Mouse (Mus musculus) right cerebral cortex, postnatal 14 days (tissue): ENCODE data around the gene Mrps36.
"Not testable (repeated sequence)": the region's sequence is repeated elsewhere in the genome, so short reads cannot be mapped to it uniquely, and the experiment has no call there.

Experiments
- DNase-seq: peaks from one replicate; pipeline ENCODE4 v3.0.0; 2022

Mrps36 gene

GRCm38 (mm10) chr13:100731462-100732046 is 12.9 kb downstream of the Mrps36 start:
- DNase-seq, result not testable (repeated sequence)

- peak; percentile 91 for DNase-seq
These were observed 13.6 kb downstream of the Mrps36 start, which contains the start of gene Cdk7 for GRCm38 (mm10) chr13:100730861-100731176. Cdk7 (minus strand) TSS chr13:100730939.

- DNase-seq, result no peak
These were observed 14.2 kb downstream of the Mrps36 start for GRCm38 (mm10) chr13:100730153-100730860.

GRCm38 (mm10) chr13:100728530-100728929 is 15.9 kb downstream of the Mrps36 start:
- DNase-seq, result not testable (repeated sequence)

- DNase-seq, result no peak
These were observed 16.4 kb downstream of the Mrps36 start for GRCm38 (mm10) chr13:100728086-100728485.

- DNase-seq, result no peak
These were observed 19.3 kb downstream of the Mrps36 start for GRCm38 (mm10) chr13:100725194-100725593.

- DNase-seq, result no peak
These were observed 20.3 kb downstream of the Mrps36 start for GRCm38 (mm10) chr13:100724051-100724754.

- DNase-seq, result no peak
These were observed 22.8 kb downstream of the Mrps36 start for GRCm38 (mm10) chr13:100721656-100722055.

GRCm38 (mm10) chr13:100715467-100715866 is 29.0 kb downstream of the Mrps36 start:
- no peak for DNase-seq

GRCm38 (mm10) chr13:100706206-100706605 is 38.3 kb downstream of the Mrps36 start:
- DNase-seq, result no peak

GRCm38 (mm10) chr13:100703468-100703867 is 41.0 kb downstream of the Mrps36 start:
- no peak for DNase-seq

GRCm38 (mm10) chr13:100698866-100699265 is 45.6 kb downstream of the Mrps36 start:
- no peak for DNase-seq

- DNase-seq, result no peak
These were observed 46.9 kb downstream of the Mrps36 start for GRCm38 (mm10) chr13:100697541-100697940.

- DNase-seq, result no peak
These were observed 56.9 kb downstream of the Mrps36 start for GRCm38 (mm10) chr13:100687513-100687912.
